Mouse (Mus musculus) small intestine, adult 2 months (tissue): ENCODE results near the gene Pacsin1. TPM values are rescaled to one million over a fixed set of nuclear protein-coding genes. Genes with fewer than 3 reads are reported as not detected.

Experiments
- H3K27ac ChIP-seq: fragments of 200-500 bp; 2 replicates; pipeline ENCODE4 v1.5.1; 2012; ENCODE audit warnings: low read depth, low read length, control low read depth, inconsistent platforms; ENCODE audit not compliant: insufficient read depth
- H3K27me3 ChIP-seq: fragments of 200-500 bp; 2 replicates; pipeline ENCODE4 v1.6.1; 2012; ENCODE audit warnings: mild to moderate bottlenecking, moderate library complexity, low read length, inconsistent platforms; ENCODE audit not compliant: control insufficient read depth, insufficient read depth
- H3K36me3 ChIP-seq: fragments of 200-500 bp; 2 replicates; pipeline ENCODE4 v1.6.1; 2012; ENCODE audit warnings: mild to moderate bottlenecking, low read length, control low read depth, inconsistent platforms; ENCODE audit not compliant: control insufficient read depth, insufficient read depth
- H3K4me1 ChIP-seq: fragments of 200-500 bp; 2 replicates; pipeline ENCODE4 v1.6.1; 2012; ENCODE audit warnings: low read length, inconsistent platforms, mixed read lengths; ENCODE audit not compliant: control insufficient read depth, insufficient read depth, insufficient read length
- H3K4me3 ChIP-seq: fragments of 200-500 bp; 2 replicates; pipeline ENCODE4 v1.5.1; 2012; ENCODE audit warnings: low read depth, mild to moderate bottlenecking, control low read depth, inconsistent platforms, low read length, moderate library complexity
- CTCF ChIP-seq: fragments of 200-500 bp; IDR thresholded peaks from 2 replicates; pipeline ENCODE4 v1.5.1; 2012; ENCODE audit warnings: low read depth, mild to moderate bottlenecking, control low read depth, inconsistent platforms, low read length, moderate library complexity, mixed read lengths; ENCODE audit not compliant: insufficient replicate concordance, insufficient read length; ENCODE audit errors: extremely low read depth
- POLR2A ChIP-seq: fragments of 200-500 bp; IDR thresholded peaks from 2 replicates; pipeline ENCODE4 v1.6.1; 2012; ENCODE audit warnings: low read depth, mild to moderate bottlenecking, control low read depth, inconsistent platforms, low read length, moderate library complexity
- WGBS: fragments of 180-500 bp; shearing (Covaris S2); methylation state at CpG from one replicate; pipeline ENCODE4 v1.1.7; 2018; 5-methylcytosine and 5-hydroxymethylcytosine counted together
- polyA plus RNA-seq: library from polyadenylated mRNA; depleted of rRNA; stranded (reverse); fragments of >200 nt; gene quantifications from 2 replicates; pipeline ENCODE4 v1.2.3, GENCODE M21; 2012

Pacsin1 gene
- polyA plus RNA-seq, 1 experiment, result 2.2 TPM

- H3K4me1 ChIP-seq, result no peaks in the 10 kb centered on the region; the same call in 1 of the 2 replicates
- TF ChIP-seq POLR2A (no peak), CTCF (no peak)
- no peaks in the 10 kb centered on the region for H3K36me3 ChIP-seq
- no peak overlapping the region for H3K27ac ChIP-seq
- no peaks in the 10 kb centered on the region for H3K27me3 ChIP-seq
- no peak overlapping the region for H3K4me3 ChIP-seq
- WGBS, result 71% methylated on average over 7 of the region's 7 CpGs
Measured at GRCm38 (mm10) chr17:27615388-27615787, 39.9 kb upstream of the Pacsin1 start.

- peaks cover 5% of the 10 kb centered on the region for H3K4me1 ChIP-seq
- no peak for TF ChIP-seq CTCF
- no peak for TF ChIP-seq POLR2A
- no peak overlapping the region for H3K4me3 ChIP-seq
- H3K27ac ChIP-seq, result no peak overlapping the region
- 53% methylated on average over 8 of the region's 8 CpGs for WGBS
- H3K27me3 ChIP-seq, result no peaks in the 10 kb centered on the region
- H3K36me3 ChIP-seq, result no peaks in the 10 kb centered on the region
Measured at GRCm38 (mm10) chr17:27621161-27621560, 34.1 kb upstream of the Pacsin1 start.

- H3K4me1 ChIP-seq, result peaks cover 9% of the 10 kb centered on the region
- peak overlapping the region; percentile 61 for H3K4me3 ChIP-seq
- no peak overlapping the region for H3K27ac ChIP-seq
- TF ChIP-seq CTCF (no peak), POLR2A (no peak)
- no peaks in the 10 kb centered on the region for H3K36me3 ChIP-seq
- WGBS, result 4% methylated on average over 23 of the region's 23 CpGs
- no peaks in the 10 kb centered on the region for H3K27me3 ChIP-seq
Measured at GRCm38 (mm10) chr17:27621705-27622531, 33.4 kb upstream of the Pacsin1 start.

GRCm38 (mm10) chr17:27622611-27623359, 32.5 kb upstream of the Pacsin1 start:
- Histone ChIP-seq H3K4me1 (peaks cover 12% of the 10 kb centered on the region), H3K4me3 (peak overlapping the region; percentile 97), H3K27ac (peak overlapping the region; percentile 48), H3K36me3 (no peaks in the 10 kb centered on the region), H3K27me3 (no peaks in the 10 kb centered on the region)
- 1% methylated on average over 78 of the region's 80 CpGs for WGBS
- TF ChIP-seq POLR2A, result no peak
- no peak for TF ChIP-seq CTCF

GRCm38 (mm10) chr17:27623360-27624326, 31.7 kb upstream of the Pacsin1 start, which contains the start of gene Nudt3:
TSS of gene Nudt3 (minus strand) at chr17:27623495.
- peak within 1 kb of the TSS; percentile 69 for H3K27ac ChIP-seq
- no peaks in the 10 kb centered on the region for H3K27me3 ChIP-seq
- no peaks in the 10 kb centered on the region for H3K36me3 ChIP-seq
- TF ChIP-seq CTCF (no peak), POLR2A (peak; percentile 49; the same call in 1 of the 2 replicates)
- H3K4me3 ChIP-seq, result peak within 1 kb of the TSS; percentile 97
- 5% methylated on average over 90 of the region's 91 CpGs for WGBS
- H3K4me1 ChIP-seq, result peaks cover 12% of the 10 kb centered on the region; the same call in 1 of the 2 replicates

GRCm38 (mm10) chr17:27625455-27626251, 29.7 kb upstream of the Pacsin1 start:
- TF ChIP-seq POLR2A, result no peak
- TF ChIP-seq CTCF, result no peak
- H3K36me3 ChIP-seq, result peaks cover 8% of the 10 kb centered on the region
- H3K4me1 ChIP-seq, result peaks cover 12% of the 10 kb centered on the region; the same call in 1 of the 2 replicates
- H3K27me3 ChIP-seq, result no peaks in the 10 kb centered on the region
- no peak overlapping the region for H3K4me3 ChIP-seq
- 35% methylated on average over 7 of the region's 7 CpGs for WGBS
- H3K27ac ChIP-seq, result peak overlapping the region; percentile 39; the same call in 1 of the 2 replicates
